Mouse (Mus musculus): ENCODE results near the gene Hoxd3. TPM values are rescaled to one million over a fixed set of nuclear protein-coding genes. Genes with fewer than 3 reads are reported as not detected.

Gene Hoxd3
- 14.4 and 15.8 TPM in 2 replicates for polyA plus RNA-seq (2015; fragmentation: Nextera tagmentation; extraction: Ambion mirVana)

DNA sequence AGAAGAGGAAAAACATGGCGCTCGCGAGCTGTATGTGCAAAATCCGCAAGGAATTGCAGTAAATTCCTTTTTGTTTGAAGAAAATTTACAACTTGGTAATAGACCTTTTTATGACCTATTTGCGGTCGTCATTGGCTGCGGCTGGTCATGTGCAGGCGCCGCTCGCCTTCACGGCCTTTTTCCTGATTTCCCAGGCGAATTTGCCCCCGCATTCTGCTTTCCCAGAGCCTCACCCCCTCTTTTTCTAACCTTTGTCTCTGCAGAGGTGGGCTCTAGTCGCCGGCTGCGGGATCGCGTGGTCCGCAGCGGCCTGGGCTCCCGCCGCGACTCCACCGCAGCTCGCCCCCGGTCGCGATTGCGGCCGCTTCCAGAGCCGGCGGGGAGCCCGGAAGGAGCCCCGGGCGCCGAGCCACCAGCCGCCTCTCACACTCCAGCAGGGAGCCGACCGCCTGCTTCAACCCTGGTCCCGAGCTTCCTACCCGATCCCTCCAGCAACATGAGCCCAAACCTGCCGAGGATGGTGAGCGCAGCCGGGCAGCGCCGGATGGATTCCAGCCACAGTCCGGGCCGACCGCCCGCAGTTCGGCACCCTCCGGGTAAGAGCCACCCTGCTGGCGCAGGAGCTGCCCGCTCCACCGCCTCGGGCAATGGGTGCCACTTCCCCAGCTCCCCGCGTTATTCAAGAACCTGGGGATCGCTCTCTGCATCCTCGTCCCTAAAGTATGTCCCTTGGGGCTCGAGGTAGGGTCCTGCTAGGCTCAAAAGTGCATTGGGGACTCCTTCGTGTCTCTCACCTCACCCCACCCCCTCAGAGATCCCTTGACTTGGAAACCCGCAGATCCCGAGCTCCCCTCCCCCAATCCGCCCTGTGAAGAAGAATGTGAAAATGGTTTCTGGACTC lies at the start of gene Hoxd3, which contains the start of gene Hoxd4:
Gene Hoxd3, plus strand, starts transcription at position 207 of the 901 bp plus-strand sequence.
Gene Hoxd4, plus strand, starts transcription at position 209 of the 901 bp plus-strand sequence.
- Histone ChIP-seq H3K4me1 (peaks cover 9% of the 10 kb centered on the region), H3K27ac (no peak within 1 kb of the TSS), H3K27me3 (replicated peaks) (peaks cover 94% of the 10 kb centered on the region), H3K4me2 (peak within 1 kb of the TSS; percentile 46), H3K9me3 (no peaks in the 10 kb centered on the region), H3K4me3 (replicated peaks) (peak within 1 kb of the TSS; percentile 38), H3K36me3 (no peaks in the 10 kb centered on the region), H3K9ac (no peak within 1 kb of the TSS)
- no peak for ATAC-seq (ENCODE audit: insufficient read depth, low FRiP score, low read depth)
- under 1% methylated on average over 65 of the region's 65 CpGs for WGBS

DNA sequence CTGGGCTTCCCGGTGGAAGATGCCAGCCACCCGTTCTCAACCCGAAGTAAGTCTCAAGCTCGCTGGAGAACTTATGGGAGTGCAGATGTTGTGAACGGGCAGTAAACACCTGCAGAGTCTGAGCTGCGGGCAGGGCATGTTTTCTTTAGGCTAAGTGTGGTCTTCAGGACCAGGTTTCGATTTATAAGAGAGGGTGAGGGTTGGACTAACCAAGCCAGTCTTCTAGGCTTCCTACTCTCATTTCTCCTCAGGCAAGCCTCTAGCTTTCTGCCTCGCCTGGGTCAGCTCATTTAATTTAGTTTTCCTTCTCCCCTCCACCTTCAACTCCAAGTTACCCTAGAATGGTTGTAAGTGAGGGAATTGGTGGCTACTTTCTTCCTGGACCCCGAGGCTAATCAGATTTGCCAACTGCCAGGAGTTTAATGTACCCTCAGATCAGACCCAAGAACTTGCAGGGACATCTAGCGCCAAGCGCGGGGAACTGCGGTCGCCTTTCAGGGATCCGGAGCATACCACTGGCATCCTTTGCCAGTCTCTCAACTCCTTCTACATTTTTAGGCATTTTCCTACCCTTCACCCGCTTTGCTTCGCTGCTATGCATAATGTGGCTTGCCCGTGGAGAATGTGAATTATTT lies 48.3 kb upstream of the Hoxd3 start:
- Histone ChIP-seq H3K4me3 (replicated peaks) (no peak overlapping the region), H3K27ac (no peak overlapping the region), H3K4me1 (peaks cover 10% of the 10 kb centered on the region), H3K4me2 (no peak overlapping the region), H3K9me3 (no peaks in the 10 kb centered on the region), H3K27me3 (replicated peaks) (peaks cover 89% of the 10 kb centered on the region), H3K36me3 (no peaks in the 10 kb centered on the region), H3K9ac (no peak overlapping the region)
- ATAC-seq (ENCODE audit: insufficient read depth, low FRiP score, low read depth): no peak
- 4% methylated on average over 18 of the region's 18 CpGs for WGBS

DNA sequence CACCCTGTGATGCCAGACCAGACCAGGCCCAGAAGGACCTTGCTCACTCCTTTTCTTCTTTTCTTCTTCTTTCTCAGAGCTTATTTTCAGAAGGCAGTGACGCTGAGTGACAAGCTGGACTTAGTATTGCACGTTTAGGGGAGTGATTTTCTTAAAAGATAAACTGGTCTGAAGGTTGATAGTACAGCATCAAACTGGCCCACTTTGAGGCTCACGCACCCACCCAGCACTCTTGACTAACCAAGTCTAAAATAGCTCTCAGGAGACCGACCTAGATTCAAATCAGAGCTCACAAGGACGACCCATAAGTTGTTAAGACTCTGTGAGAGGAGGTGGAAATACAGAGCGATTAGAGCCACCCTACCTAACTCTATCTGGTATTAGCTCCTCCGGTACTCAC lies 45.3 kb upstream of the Hoxd3 start:
- WGBS: 4% methylated on average over 7 of the region's 7 CpGs
- no peak for ATAC-seq (ENCODE audit: insufficient read depth, low FRiP score, low read depth)

DNA sequence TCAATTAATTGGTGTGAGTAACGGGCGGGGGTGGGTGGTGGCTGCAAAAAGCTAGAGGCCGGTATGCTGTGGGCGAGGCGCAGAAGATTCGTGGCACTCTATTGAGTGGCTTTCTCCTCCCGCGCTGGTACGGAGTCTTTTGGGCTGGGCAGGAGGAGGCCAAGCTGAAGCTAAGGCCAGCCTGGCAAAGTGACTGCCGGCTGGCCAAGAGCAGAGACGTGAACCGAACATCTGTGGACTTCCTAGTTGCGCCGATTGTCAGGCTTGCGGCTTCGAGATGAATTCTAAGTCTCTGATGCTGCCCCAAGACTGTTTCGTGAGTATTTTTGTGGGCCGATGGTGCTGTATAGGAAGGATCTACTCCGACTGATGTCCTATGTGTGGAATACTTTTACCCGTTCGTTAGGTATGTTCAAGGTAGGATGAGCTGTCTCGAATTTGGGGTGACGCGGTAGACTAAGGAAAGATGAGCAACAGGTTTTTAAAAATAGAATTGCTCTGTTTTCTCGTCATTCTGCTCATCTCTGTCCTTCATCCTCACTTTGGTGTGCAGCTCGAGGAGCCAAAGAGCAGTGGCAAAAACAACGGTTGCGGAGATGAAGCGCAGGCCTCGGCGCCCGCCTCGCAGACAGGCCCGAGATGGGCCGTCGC lies 44.4 kb upstream of the Hoxd3 start:
- H3K4me2 ChIP-seq: peak overlapping the region; percentile 76; the same call in 1 of the 2 replicates
- ATAC-seq (ENCODE audit: insufficient read depth, low FRiP score, low read depth): no peak
- H3K27me3 ChIP-seq (replicated peaks): peaks cover 91% of the 10 kb centered on the region
- WGBS: 2% methylated on average over 36 of the region's 36 CpGs
- no peak overlapping the region for H3K27ac ChIP-seq
- H3K4me3 ChIP-seq (replicated peaks): peak overlapping the region; percentile 39; the same call in 1 of the 2 replicates
- peaks cover 10% of the 10 kb centered on the region for H3K4me1 ChIP-seq
- H3K9me3 ChIP-seq: no peaks in the 10 kb centered on the region
- H3K36me3 ChIP-seq: no peaks in the 10 kb centered on the region
- H3K9ac ChIP-seq: no peak overlapping the region

More for the DNA sequence above, 45.3 kb upstream of the Hoxd3 start:
- H3K27ac ChIP-seq: no peak overlapping the region
- no peaks in the 10 kb centered on the region for H3K9me3 ChIP-seq
- H3K9ac ChIP-seq: no peak overlapping the region
- H3K4me1 ChIP-seq: peaks cover 13% of the 10 kb centered on the region
- H3K4me3 ChIP-seq (replicated peaks): no peak overlapping the region
- peaks cover 92% of the 10 kb centered on the region for H3K27me3 ChIP-seq (replicated peaks)
- no peaks in the 10 kb centered on the region for H3K36me3 ChIP-seq
- H3K4me2 ChIP-seq: no peak overlapping the region

- Histone ChIP-seq H3K27me3 (replicated peaks) (peaks cover 90% of the 10 kb centered on the region), H3K27ac (no peak within 1 kb of the TSS), H3K36me3 (no peaks in the 10 kb centered on the region), H3K9me3 (no peaks in the 10 kb centered on the region), H3K4me3 (replicated peaks) (peak within 1 kb of the TSS; percentile 39), H3K4me2 (peak within 1 kb of the TSS; percentile 76), H3K9ac (no peak within 1 kb of the TSS), H3K4me1 (peaks cover 14% of the 10 kb centered on the region)
- WGBS: 1% methylated on average over 40 of the region's 51 CpGs
- ATAC-seq (ENCODE audit: insufficient read depth, low FRiP score, low read depth): 0 out of 2 replicates have a peak, but pooled peaks have one; percentile 47
These were observed 43.8 kb upstream of the Hoxd3 start, which contains the start of gene Hoxd13 for GRCm38 (mm10) chr2:74667842-74668357. Gene Hoxd13 (plus strand): TSS chr2:74668310.

- Histone ChIP-seq H3K4me2 (peak overlapping the region; percentile 76), H3K27ac (no peak overlapping the region), H3K4me1 (peaks cover 15% of the 10 kb centered on the region), H3K27me3 (replicated peaks) (peaks cover 90% of the 10 kb centered on the region), H3K9me3 (no peaks in the 10 kb centered on the region), H3K4me3 (replicated peaks) (peak overlapping the region; percentile 39), H3K36me3 (no peaks in the 10 kb centered on the region), H3K9ac (no peak overlapping the region)
- no peak for ATAC-seq (ENCODE audit: insufficient read depth, low FRiP score, low read depth)
- WGBS: under 1% methylated on average over 73 of the region's 74 CpGs
These were observed 43.1 kb upstream of the Hoxd3 start for GRCm38 (mm10) chr2:74668370-74669229.

DNA sequence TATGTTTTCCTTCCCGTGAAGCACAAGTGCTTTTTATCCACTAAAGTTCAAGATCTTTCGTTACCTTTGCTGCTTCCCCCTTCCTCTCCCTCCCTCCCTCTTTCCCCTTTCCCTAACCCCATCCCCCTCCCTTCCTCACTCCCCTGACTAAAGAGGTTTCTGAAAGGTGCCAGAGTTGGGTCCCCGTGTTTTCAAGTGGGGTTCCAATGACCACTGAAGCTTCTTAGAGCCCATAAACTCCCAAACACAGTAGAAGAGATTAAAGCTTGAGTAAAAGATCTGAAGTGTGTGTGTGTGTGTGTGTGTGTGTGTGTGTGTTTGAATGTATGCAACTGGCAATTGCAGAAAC lies 42.5 kb upstream of the Hoxd3 start:
- WGBS: 1% methylated on average over 3 of the region's 3 CpGs
- Histone ChIP-seq H3K4me3 (replicated peaks) (no peak overlapping the region), H3K27ac (no peak overlapping the region), H3K4me1 (peaks cover 15% of the 10 kb centered on the region), H3K36me3 (no peaks in the 10 kb centered on the region), H3K9me3 (no peaks in the 10 kb centered on the region), H3K27me3 (replicated peaks) (peaks cover 90% of the 10 kb centered on the region), H3K4me2 (no peak overlapping the region), H3K9ac (no peak overlapping the region)
- no peak for ATAC-seq (ENCODE audit: insufficient read depth, low FRiP score, low read depth)

DNA sequence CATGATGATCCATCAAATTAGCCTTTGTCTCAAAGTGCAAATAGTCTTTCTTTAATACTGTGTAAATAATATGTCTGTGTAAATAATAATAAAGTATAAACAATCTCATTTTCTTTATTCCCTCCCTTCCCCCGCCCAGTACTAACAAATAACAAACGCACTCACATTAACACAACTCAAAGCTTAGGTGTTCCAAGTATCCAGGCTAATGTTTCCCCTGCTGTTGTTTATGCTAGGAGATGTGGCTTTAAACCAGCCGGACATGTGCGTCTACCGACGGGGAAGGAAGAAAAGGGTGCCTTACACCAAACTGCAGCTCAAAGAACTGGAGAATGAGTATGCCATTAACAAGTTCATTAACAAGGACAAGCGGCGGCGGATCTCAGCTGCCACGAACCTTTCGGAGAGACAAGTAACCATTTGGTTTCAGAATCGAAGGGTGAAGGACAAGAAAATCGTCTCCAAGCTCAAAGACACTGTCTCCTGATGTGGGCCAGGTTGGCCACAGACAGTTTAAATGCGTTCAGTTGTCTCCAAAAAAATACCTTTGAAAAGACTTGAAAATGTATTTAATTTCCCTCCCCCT lies 42.0 kb upstream of the Hoxd3 start:
- Histone ChIP-seq H3K27me3 (replicated peaks) (peaks cover 90% of the 10 kb centered on the region), H3K27ac (no peak overlapping the region), H3K4me1 (peaks cover 15% of the 10 kb centered on the region), H3K4me2 (no peak overlapping the region), H3K36me3 (no peaks in the 10 kb centered on the region), H3K9ac (no peak overlapping the region), H3K4me3 (replicated peaks) (no peak overlapping the region), H3K9me3 (no peaks in the 10 kb centered on the region)
- WGBS: 3% methylated on average over 14 of the region's 14 CpGs
- ATAC-seq (ENCODE audit: insufficient read depth, low FRiP score, low read depth): no peak

GRCm38 (mm10) chr2:74670632-74671188 lies 41.0 kb upstream of the Hoxd3 start:
- no peaks in the 10 kb centered on the region for H3K9me3 ChIP-seq
- 1% methylated on average over 3 of the region's 3 CpGs for WGBS
- H3K4me1 ChIP-seq: peaks cover 15% of the 10 kb centered on the region
- no peaks in the 10 kb centered on the region for H3K36me3 ChIP-seq
- ATAC-seq (ENCODE audit: insufficient read depth, low FRiP score, low read depth): no peak
- no peak overlapping the region for H3K4me2 ChIP-seq
- no peak overlapping the region for H3K9ac ChIP-seq
- H3K27me3 ChIP-seq (replicated peaks): peaks cover 92% of the 10 kb centered on the region
- H3K4me3 ChIP-seq (replicated peaks): no peak overlapping the region
- no peak overlapping the region for H3K27ac ChIP-seq

DNA sequence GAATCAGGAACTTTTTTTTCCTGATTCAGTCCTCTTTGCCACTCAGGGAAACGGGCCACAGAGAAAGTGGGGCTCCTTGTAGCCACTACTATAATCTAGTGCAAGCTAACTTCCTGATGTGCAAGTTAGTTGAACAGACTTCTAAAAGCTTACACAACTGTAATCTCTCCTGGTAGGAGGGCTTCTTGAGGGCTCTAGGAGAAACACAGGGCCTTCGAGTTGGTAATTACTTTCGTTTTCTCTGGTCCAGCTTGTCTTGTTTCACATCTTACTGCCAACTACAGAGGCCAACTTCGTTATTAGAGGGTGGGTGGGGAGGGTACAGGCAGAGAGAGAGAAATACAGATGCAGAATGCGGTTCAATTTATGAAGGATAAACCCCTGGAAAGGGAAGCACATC lies 39.9 kb upstream of the Hoxd3 start:
- WGBS: 19% methylated on average over 5 of the region's 5 CpGs
- Histone ChIP-seq H3K4me1 (peaks cover 15% of the 10 kb centered on the region), H3K27me3 (replicated peaks) (peaks cover 94% of the 10 kb centered on the region), H3K9me3 (no peaks in the 10 kb centered on the region), H3K4me2 (no peak overlapping the region), H3K36me3 (no peaks in the 10 kb centered on the region), H3K27ac (no peak overlapping the region), H3K9ac (no peak overlapping the region), H3K4me3 (replicated peaks) (no peak overlapping the region)
- no peak for ATAC-seq (ENCODE audit: insufficient read depth, low FRiP score, low read depth)

Measured in stomach, embryonic 15.5 days (tissue).